Mouse (Mus musculus) heart, embryonic 15.5 days (tissue): ENCODE results near the gene Dop1b. TPM values are rescaled to one million over a fixed set of nuclear protein-coding genes. Genes with fewer than 3 reads are reported as not detected.
"Not testable (repeated sequence)": the region's sequence is repeated elsewhere in the genome, so short reads cannot be mapped to it uniquely, and the experiment has no call there.

ENCODE experiments used
- ATAC-seq: fragments of 200-750 bp; cut with Nextera tagmentation; replicated peaks from 2 replicates; pipeline ENCODE4 v1.8.0; 2017; ENCODE audit warnings: low read depth, moderate TSS enrichment; ENCODE audit not compliant: insufficient number of reproducible peaks, insufficient read depth, low FRiP score
- H3K27ac ChIP-seq: fragments of 300-500 bp; sonication (generic); 2 replicates; pipeline ENCODE4 v1.5.1; 2015; ENCODE audit warnings: mild to moderate bottlenecking, inconsistent platforms
- H3K27me3 ChIP-seq: fragments of 300-500 bp; sonication (generic); 2 replicates; pipeline ENCODE4 v1.6.1; 2015; ENCODE audit warnings: inconsistent platforms
- H3K36me3 ChIP-seq: fragments of 300-500 bp; sonication (generic); 2 replicates; pipeline ENCODE4 v1.6.1; 2015; ENCODE audit warnings: mild to moderate bottlenecking, inconsistent platforms
- H3K4me1 ChIP-seq: fragments of 300-500 bp; sonication (generic); replicated peaks from 2 replicates; pipeline ENCODE4 v1.6.1; 2015; ENCODE audit warnings: inconsistent platforms
- H3K4me2 ChIP-seq: fragments of 300-500 bp; sonication (generic); 2 replicates; pipeline ENCODE4 v1.6.1; 2015; ENCODE audit warnings: inconsistent platforms, mild to moderate bottlenecking, moderate library complexity
- H3K4me3 ChIP-seq: fragments of 300-500 bp; sonication (generic); 2 replicates; pipeline ENCODE4 v1.5.1; 2015; ENCODE audit warnings: mild to moderate bottlenecking, inconsistent platforms
- H3K9ac ChIP-seq: fragments of 300-500 bp; sonication (generic); 2 replicates; pipeline ENCODE4 v1.6.1; 2015; ENCODE audit warnings: mild to moderate bottlenecking, inconsistent platforms
- H3K9me3 ChIP-seq: fragments of 300-500 bp; sonication (generic); replicated peaks from 2 replicates; pipeline ENCODE4 v1.6.1; 2016; ENCODE audit warnings: inconsistent platforms
- WGBS: fragments of 180-500 bp; shearing (Covaris S2); methylation state at CpG from one replicate; pipeline ENCODE4 v1.1.7; 2015; ENCODE audit warnings: mixed read lengths; 5-methylcytosine and 5-hydroxymethylcytosine counted together
- polyA plus RNA-seq: library from polyadenylated mRNA; unstranded; fragments of >200 nt; fragmentation: Nextera tagmentation; extraction: Ambion mirVana; gene quantifications from 2 replicates; pipeline ENCODE4 v1.2.1, GENCODE M21; 2015

The Dop1b gene
- polyA plus RNA-seq, 1 experiment from 2014 or later, result 8.3 TPM

- Histone ChIP-seq H3K9me3 (no peaks in the 10 kb centered on the region), H3K4me1 (peaks cover under 1% of the 10 kb centered on the region), H3K4me2 (no peak overlapping the region), H3K4me3 (no peak overlapping the region), H3K36me3 (peaks cover 2% of the 10 kb centered on the region; the same call in 1 of the 2 replicates), H3K27ac (no peak overlapping the region), H3K27me3 (no peaks in the 10 kb centered on the region), H3K9ac (no peak overlapping the region)
- ATAC-seq, result no peak
- WGBS, result 72% methylated on average over 4 of the region's 4 CpGs
Measured at GRCm38 (mm10) chr16:93764597-93764996, 52.9 kb downstream of the Dop1b start.

- no peak overlapping the region for H3K4me2 ChIP-seq
- no peak overlapping the region for H3K4me3 ChIP-seq
- H3K9me3 ChIP-seq, result no peaks in the 10 kb centered on the region
- no peak for ATAC-seq
- H3K27ac ChIP-seq, result no peak overlapping the region
- no peaks in the 10 kb centered on the region for H3K27me3 ChIP-seq
- whole genome bisulfite sequencing, result 41% methylated on average over 4 of the region's 4 CpGs
- peaks cover 5% of the 10 kb centered on the region; the same call in 1 of the 2 replicates for H3K36me3 ChIP-seq
- H3K4me1 ChIP-seq, result peaks cover 9% of the 10 kb centered on the region
- H3K9ac ChIP-seq, result no peak overlapping the region
Measured at GRCm38 (mm10) chr16:93766956-93767355, 55.3 kb downstream of the Dop1b start.

- Histone ChIP-seq H3K4me2 (no peak overlapping the region), H3K9ac (no peak overlapping the region), H3K4me3 (no peak overlapping the region), H3K4me1 (peaks cover 9% of the 10 kb centered on the region), H3K9me3 (no peaks in the 10 kb centered on the region), H3K27ac (no peak overlapping the region), H3K36me3 (peaks cover 5% of the 10 kb centered on the region; the same call in 1 of the 2 replicates), H3K27me3 (no peaks in the 10 kb centered on the region)
- WGBS, result 58% methylated on average over 6 of the region's 6 CpGs
- no peak for ATAC-seq
Measured at GRCm38 (mm10) chr16:93767548-93767947, 55.8 kb downstream of the Dop1b start.

GRCm38 (mm10) chr16:93769621-93770020 is 57.9 kb downstream of the Dop1b start:
- ATAC-seq, result no peak
- H3K27me3 ChIP-seq, result no peaks in the 10 kb centered on the region
- no peaks in the 10 kb centered on the region for H3K9me3 ChIP-seq
- H3K4me3 ChIP-seq, result no peak overlapping the region
- WGBS, result 45% methylated on average over 15 of the region's 15 CpGs
- no peak overlapping the region for H3K27ac ChIP-seq
- peaks cover 5% of the 10 kb centered on the region; the same call in 1 of the 2 replicates for H3K36me3 ChIP-seq
- no peak overlapping the region for H3K9ac ChIP-seq
- H3K4me2 ChIP-seq, result no peak overlapping the region
- peaks cover 9% of the 10 kb centered on the region for H3K4me1 ChIP-seq

GRCm38 (mm10) chr16:93770271-93770926 is 58.7 kb downstream of the Dop1b start:
- WGBS, result 57% methylated on average over 32 of the region's 32 CpGs
- Histone ChIP-seq H3K4me1 (peaks cover 9% of the 10 kb centered on the region), H3K36me3 (peaks cover 5% of the 10 kb centered on the region; the same call in 1 of the 2 replicates), H3K4me3 (no peak overlapping the region), H3K27ac (no peak overlapping the region), H3K9me3 (no peaks in the 10 kb centered on the region), H3K4me2 (peak overlapping the region; percentile 40), H3K27me3 (no peaks in the 10 kb centered on the region), H3K9ac (0 out of 2 replicates have a peak overlapping the region, but pooled peaks have one; percentile 4)
- ATAC-seq, result peak; percentile 81

GRCm38 (mm10) chr16:93774658-93775057 is 63.0 kb downstream of the Dop1b start:
- H3K36me3 ChIP-seq, result peaks cover 2% of the 10 kb centered on the region; the same call in 1 of the 2 replicates
- ATAC-seq, result no peak
- H3K27ac ChIP-seq, result no peak overlapping the region
- no peaks in the 10 kb centered on the region for H3K27me3 ChIP-seq
- 71% methylated on average over 5 of the region's 5 CpGs for WGBS
- H3K4me1 ChIP-seq, result peaks cover 8% of the 10 kb centered on the region
- no peak overlapping the region for H3K4me3 ChIP-seq
- no peak overlapping the region for H3K9ac ChIP-seq
- no peaks in the 10 kb centered on the region for H3K9me3 ChIP-seq
- no peak overlapping the region for H3K4me2 ChIP-seq

- no peaks in the 10 kb centered on the region for H3K27me3 ChIP-seq
- no peak overlapping the region for H3K4me3 ChIP-seq
- no peaks in the 10 kb centered on the region for H3K9me3 ChIP-seq
- 59% methylated on average over 5 of the region's 5 CpGs for WGBS
- no peak overlapping the region for H3K9ac ChIP-seq
- H3K36me3 ChIP-seq, result no peaks in the 10 kb centered on the region
- ATAC-seq, result no peak
- H3K4me2 ChIP-seq, result no peak overlapping the region
- H3K4me1 ChIP-seq, result 0 out of 2 replicates have a peak, but pooled peaks cover 5% of the 10 kb centered on the region
- no peak overlapping the region for H3K27ac ChIP-seq
Measured at GRCm38 (mm10) chr16:93776468-93776867, 64.8 kb downstream of the Dop1b start.

- Histone ChIP-seq H3K4me1 (0 out of 2 replicates have a peak, but pooled peaks cover 5% of the 10 kb centered on the region), H3K27me3 (no peaks in the 10 kb centered on the region), H3K27ac (no peak overlapping the region), H3K36me3 (no peaks in the 10 kb centered on the region), H3K9me3 (no peaks in the 10 kb centered on the region), H3K4me2 (no peak overlapping the region), H3K4me3 (no peak overlapping the region), H3K9ac (no peak overlapping the region)
- WGBS, result 52% methylated on average over 14 of the region's 14 CpGs
- ATAC-seq, result no peak
Measured at GRCm38 (mm10) chr16:93777247-93777999, 65.7 kb downstream of the Dop1b start.

- not testable (repeated sequence) for H3K4me1 ChIP-seq, H3K36me3 ChIP-seq, H3K4me3 ChIP-seq, H3K4me2 ChIP-seq, ATAC-seq, H3K27ac ChIP-seq, H3K27me3 ChIP-seq, H3K9me3 ChIP-seq, H3K9ac ChIP-seq
- 73% methylated on average over 4 of the region's 4 CpGs for WGBS
Measured at GRCm38 (mm10) chr16:93778393-93778792, 66.7 kb downstream of the Dop1b start.

GRCm38 (mm10) chr16:93779554-93779953 is 67.8 kb downstream of the Dop1b start:
- Histone ChIP-seq H3K27ac (no peak overlapping the region), H3K4me3 (no peak overlapping the region), H3K9ac (no peak overlapping the region), H3K4me1 (0 out of 2 replicates have a peak, but pooled peaks cover 5% of the 10 kb centered on the region), H3K9me3 (no peaks in the 10 kb centered on the region; the same call in 1 of the 2 replicates), H3K36me3 (0 out of 2 replicates have a peak, but pooled peaks cover 5% of the 10 kb centered on the region), H3K4me2 (no peak overlapping the region), H3K27me3 (no peaks in the 10 kb centered on the region)
- no peak for ATAC-seq
- WGBS, result 74% methylated on average over 4 of the region's 4 CpGs

- no peak overlapping the region for H3K9ac ChIP-seq
- H3K27me3 ChIP-seq, result no peaks in the 10 kb centered on the region
- no peak overlapping the region for H3K27ac ChIP-seq
- H3K4me1 ChIP-seq, result 0 out of 2 replicates have a peak, but pooled peaks cover 5% of the 10 kb centered on the region
- 49% methylated on average over 14 of the region's 14 CpGs for WGBS
- H3K4me2 ChIP-seq, result no peak overlapping the region
- H3K4me3 ChIP-seq, result no peak overlapping the region
- H3K9me3 ChIP-seq, result no peaks in the 10 kb centered on the region; the same call in 1 of the 2 replicates
- no peak for ATAC-seq
- 0 out of 2 replicates have a peak, but pooled peaks cover 5% of the 10 kb centered on the region for H3K36me3 ChIP-seq
Measured at GRCm38 (mm10) chr16:93780660-93781479, 69.2 kb downstream of the Dop1b start.
